Mouse (Mus musculus) myocyte (in vitro differentiated cells): ENCODE data around the gene Pigh. TPM values are rescaled to one million over a fixed set of nuclear protein-coding genes. Genes with fewer than 3 reads are reported as not detected.

Experiments used
- H3K27me3 ChIP-seq: one replicate; pipeline ENCODE4 v1.6.1; 2011; ENCODE audit not compliant: control insufficient read depth, insufficient read depth, insufficient read length
- H3K36me3 ChIP-seq: one replicate; pipeline ENCODE4 v1.6.1; 2011; ENCODE audit not compliant: control insufficient read depth, insufficient read depth
- H3K4me2 ChIP-seq: one replicate; pipeline ENCODE4 v1.6.1; 2011; ENCODE audit warnings: low read depth, control low read depth
- H3K4me3 ChIP-seq: one replicate; pipeline ENCODE4 v1.5.1; 2011; ENCODE audit warnings: mild to moderate bottlenecking, control low read depth, moderate library complexity
- H3K79me2 ChIP-seq: one replicate; pipeline ENCODE4 v1.6.1; 2011; ENCODE audit not compliant: control insufficient read depth, insufficient read depth
- H3ac ChIP-seq: one replicate; pipeline ENCODE4 v1.6.1; 2011; ENCODE audit not compliant: control insufficient read depth, insufficient read length
- CEBPB ChIP-seq: IDR thresholded peaks from 2 replicates; pipeline ENCODE4 v1.6.1; 2011; ENCODE audit warnings: mild to moderate bottlenecking, moderate library complexity; ENCODE audit not compliant: poor library complexity, insufficient read depth, severe bottlenecking
- E2F4 ChIP-seq: IDR thresholded peaks from one replicate; pipeline ENCODE4 v1.6.1; 2011; ENCODE audit warnings: mild to moderate bottlenecking, control low read depth, moderate library complexity; ENCODE audit not compliant: insufficient read depth
- MAX ChIP-seq: IDR thresholded peaks from one replicate; pipeline ENCODE4 v1.6.1; 2011; ENCODE audit warnings: low read depth, mild to moderate bottlenecking, control low read depth
- MYOD1 ChIP-seq, 3 experiments: IDR thresholded peaks; one replicate each; pipeline ENCODE4 v1.6.1; 2011; ENCODE audit warnings: control low read depth in 2 of 3, low read depth in 2 of 3, mild to moderate bottlenecking in 2 of 3, moderate library complexity in 1 of 3; ENCODE audit not compliant: insufficient read length in 2 of 3, control insufficient read depth in 1 of 3
- MYOG ChIP-seq, 3 experiments: IDR thresholded peaks; one replicate each; pipeline ENCODE4 v1.6.1; 2011; ENCODE audit warnings: control low read depth in 2 of 3, low read depth in 2 of 3, mild to moderate bottlenecking in 2 of 3; ENCODE audit not compliant: insufficient read length in 2 of 3, control insufficient read depth in 1 of 3, insufficient read depth in 1 of 3
- POLR2A ChIP-seq: IDR thresholded peaks from one replicate; pipeline ENCODE4 v1.6.1; 2011; ENCODE audit warnings: low read depth, mild to moderate bottlenecking, control low read depth, moderate library complexity; ENCODE audit not compliant: insufficient read length
- POLR2AphosphoS2 ChIP-seq: IDR thresholded peaks from one replicate; pipeline ENCODE4 v1.6.1; 2011; ENCODE audit warnings: low read depth, control low read depth; ENCODE audit not compliant: insufficient read length
- REST ChIP-seq: IDR thresholded peaks from one replicate; pipeline ENCODE4 v1.6.1; 2011; ENCODE audit warnings: mild to moderate bottlenecking, control low read depth, moderate library complexity; ENCODE audit not compliant: insufficient read depth, insufficient read length
- SRF ChIP-seq: IDR thresholded peaks from one replicate; pipeline ENCODE4 v1.6.1; 2011; ENCODE audit warnings: low read depth; ENCODE audit not compliant: control insufficient read depth, insufficient read length
- TCF12 ChIP-seq: IDR thresholded peaks from one replicate; pipeline ENCODE4 v1.6.1; 2011; ENCODE audit warnings: mild to moderate bottlenecking, control low read depth; ENCODE audit not compliant: poor library complexity, insufficient read depth, severe bottlenecking
- TCF3 ChIP-seq: IDR thresholded peaks from one replicate; pipeline ENCODE4 v1.6.1; 2011; ENCODE audit warnings: low read depth, control low read depth; ENCODE audit not compliant: insufficient read length
- USF1 ChIP-seq: IDR thresholded peaks from one replicate; pipeline ENCODE4 v1.6.1; 2011; ENCODE audit warnings: low read depth, mild to moderate bottlenecking, control low read depth, moderate library complexity
- polyA plus RNA-seq: library from polyadenylated mRNA; unstranded; fragments of >200 nt; fragmentation: generic; extraction: Trizol; gene quantifications from one replicate; pipeline ENCODE4 v1.2.1, GENCODE M21; 2012; ENCODE audit warnings: missing spikeins

Pigh gene
- polyA plus RNA-seq, 1 experiment, result 3.3 TPM

DNA sequence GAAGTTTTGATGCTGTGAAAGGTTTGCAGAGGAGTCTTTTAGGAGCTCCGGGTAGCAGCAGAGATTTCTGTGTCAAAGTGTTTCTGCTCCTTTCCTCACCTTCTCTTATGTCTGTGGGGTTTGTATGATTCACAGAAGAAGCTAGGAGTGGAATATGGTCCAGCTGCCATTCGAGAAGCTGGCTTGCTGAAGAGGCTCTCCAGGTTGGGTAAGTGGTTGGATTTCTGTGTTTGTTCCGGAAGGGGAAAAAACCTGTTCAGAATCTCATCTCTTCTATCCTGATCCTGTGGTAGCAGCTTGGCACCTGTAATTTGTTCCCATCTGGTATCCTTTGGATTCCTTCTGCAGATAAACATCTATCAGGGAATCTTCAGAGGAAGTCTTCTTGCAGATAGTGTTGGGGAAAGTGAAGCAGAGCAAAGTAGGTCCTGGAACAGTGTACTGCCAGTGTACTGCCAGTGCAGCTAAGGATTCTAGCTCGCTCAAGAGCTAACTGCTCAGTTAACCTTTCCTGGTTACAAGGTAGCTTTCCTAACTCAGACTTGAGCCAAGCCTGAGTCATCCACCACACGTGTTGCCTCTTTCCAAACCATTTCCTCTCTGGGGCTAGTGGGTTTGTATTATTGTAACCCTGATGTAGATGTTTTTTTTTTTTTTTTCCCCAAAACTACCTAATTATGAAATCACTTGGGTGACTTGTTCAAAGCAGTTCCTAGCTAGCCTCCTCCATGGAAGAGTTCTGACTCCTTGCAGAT, 42.4 kb upstream of the Pigh start:
- peaks cover 24% of the 10 kb centered on the region for H3K27me3 ChIP-seq
- no peaks in the 10 kb centered on the region for H3K79me2 ChIP-seq
- no peaks in the 10 kb centered on the region for H3K36me3 ChIP-seq
- H3ac ChIP-seq, result no peak overlapping the region
- no peak overlapping the region for H3K4me2 ChIP-seq
- no peak overlapping the region for H3K4me3 ChIP-seq
- no peak for TF ChIP-seq TCF3
- no peak for TF ChIP-seq REST
- TF ChIP-seq TCF12, result no peak
- no peak for TF ChIP-seq MYOG (IDR thresholded peaks at IDR 0.05; ENCODE audit: control insufficient read depth in 1 of 3, insufficient read depth in 1 of 3, insufficient read length in 2 of 3, low read depth in 2 of 3)
- TF ChIP-seq MYOD1 (IDR thresholded peaks at IDR 0.05; ENCODE audit: control insufficient read depth in 1 of 3, insufficient read length in 2 of 3, low read depth in 2 of 3), result no peak
- no peak for TF ChIP-seq USF1
- no peak for TF ChIP-seq CEBPB
- TF ChIP-seq SRF, result no peak
- no peak for TF ChIP-seq POLR2AphosphoS2
- TF ChIP-seq POLR2A, result no peak
- no peak for TF ChIP-seq E2F4
- no peak for TF ChIP-seq MAX

GRCm38 (mm10) chr12:79131178-79131675, 41.8 kb upstream of the Pigh start:
- peak overlapping the region; percentile 70 for H3K4me2 ChIP-seq
- H3ac ChIP-seq, result no peak overlapping the region
- H3K36me3 ChIP-seq, result no peaks in the 10 kb centered on the region
- H3K79me2 ChIP-seq, result no peaks in the 10 kb centered on the region
- H3K4me3 ChIP-seq, result no peak overlapping the region
- peaks cover 24% of the 10 kb centered on the region for H3K27me3 ChIP-seq
- TF ChIP-seq CEBPB, result no peak
- TF ChIP-seq TCF3, result no peak
- no peak for TF ChIP-seq POLR2AphosphoS2
- TF ChIP-seq TCF12, result no peak
- TF ChIP-seq REST, result no peak

DNA sequence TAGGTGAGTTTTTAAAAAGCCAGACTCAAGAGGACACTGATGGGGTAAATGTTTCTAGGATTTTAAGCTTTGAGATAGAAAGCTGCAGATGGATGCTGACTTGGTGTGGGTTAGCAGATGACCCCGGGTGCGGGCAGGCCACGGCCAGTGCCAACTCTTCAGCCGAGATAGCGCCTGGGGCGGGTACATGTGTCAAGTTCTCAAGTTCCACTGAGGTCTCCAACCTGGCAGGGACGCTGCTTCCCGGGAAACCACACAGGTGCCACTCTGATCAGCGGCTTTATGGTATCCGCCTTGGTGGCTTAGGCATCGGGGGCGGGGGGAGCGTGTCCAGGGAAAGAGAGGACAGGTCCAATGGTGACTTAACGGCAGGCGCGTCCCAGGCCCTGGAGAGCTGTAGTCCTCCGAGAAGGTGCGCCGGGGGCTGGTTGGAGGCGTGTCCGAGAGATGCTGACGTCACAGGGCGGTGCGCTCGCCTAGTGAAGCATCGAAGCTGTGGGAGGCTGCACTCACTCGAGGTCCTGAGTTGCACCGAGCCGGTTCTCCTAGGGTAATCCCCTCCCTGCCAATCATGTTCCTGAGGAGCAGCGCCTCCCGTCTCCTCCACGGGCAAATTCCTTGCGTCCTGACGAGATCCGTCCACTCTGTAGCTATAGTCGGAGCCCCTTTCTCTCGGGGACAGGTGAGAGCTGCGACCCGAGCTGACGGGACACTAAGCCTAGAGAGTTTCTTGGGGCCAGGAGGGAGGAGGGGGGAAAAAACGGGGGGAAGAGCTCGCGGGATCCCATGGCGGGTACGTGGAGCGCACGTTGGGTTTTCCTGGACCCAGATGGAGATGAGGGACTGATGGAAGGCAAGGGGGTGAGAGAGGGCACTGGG, 41.1 kb upstream of the Pigh start, which contains the start of gene Arg2:
Arg2 (plus strand) TSS at position 479 of the 879 bp plus-strand sequence.
- Histone ChIP-seq H3K4me3 (no peak within 1 kb of the TSS), H3ac (no peak within 1 kb of the TSS), H3K27me3 (peaks cover 24% of the 10 kb centered on the region), H3K4me2 (peak within 1 kb of the TSS; percentile 70), H3K79me2 (no peaks in the 10 kb centered on the region), H3K36me3 (no peaks in the 10 kb centered on the region)
- TF ChIP-seq TCF12 (no peak), MYOG (IDR thresholded peaks at IDR 0.05; ENCODE audit: control insufficient read depth in 1 of 3, insufficient read depth in 1 of 3, insufficient read length in 2 of 3, low read depth in 2 of 3) (no peak), MAX (no peak), E2F4 (no peak), USF1 (no peak), SRF (no peak), TCF3 (no peak), CEBPB (no peak), MYOD1 (IDR thresholded peaks at IDR 0.05; ENCODE audit: control insufficient read depth in 1 of 3, insufficient read length in 2 of 3, low read depth in 2 of 3) (no peak), REST (no peak), POLR2A (no peak), POLR2AphosphoS2 (no peak)

GRCm38 (mm10) chr12:79122820-79123219, 33.4 kb upstream of the Pigh start:
- H3K4me3 ChIP-seq, result no peak overlapping the region
- H3K4me2 ChIP-seq, result no peak overlapping the region

More at GRCm38 (mm10) chr12:79122820-79123219, 33.4 kb upstream of the Pigh start:
- no peaks in the 10 kb centered on the region for H3K79me2 ChIP-seq
- no peaks in the 10 kb centered on the region for H3K36me3 ChIP-seq
- H3ac ChIP-seq, result no peak overlapping the region
- H3K27me3 ChIP-seq, result peaks cover 14% of the 10 kb centered on the region
- TF ChIP-seq E2F4, result no peak
- no peak for TF ChIP-seq CEBPB
- TF ChIP-seq SRF, result no peak
- no peak for TF ChIP-seq TCF12
- no peak for TF ChIP-seq MAX
- TF ChIP-seq MYOD1 (IDR thresholded peaks at IDR 0.05; ENCODE audit: control insufficient read depth in 1 of 3, insufficient read length in 2 of 3, low read depth in 2 of 3), result no peak
